Mouse (Mus musculus): Measurements from ENCODE around the gene Tas1r3. TPM values are rescaled to one million over a fixed set of nuclear protein-coding genes. Genes with fewer than 3 reads are reported as not detected.

The Tas1r3 gene
- total RNA-seq, 1 experiment: 0.40 TPM

DNA sequence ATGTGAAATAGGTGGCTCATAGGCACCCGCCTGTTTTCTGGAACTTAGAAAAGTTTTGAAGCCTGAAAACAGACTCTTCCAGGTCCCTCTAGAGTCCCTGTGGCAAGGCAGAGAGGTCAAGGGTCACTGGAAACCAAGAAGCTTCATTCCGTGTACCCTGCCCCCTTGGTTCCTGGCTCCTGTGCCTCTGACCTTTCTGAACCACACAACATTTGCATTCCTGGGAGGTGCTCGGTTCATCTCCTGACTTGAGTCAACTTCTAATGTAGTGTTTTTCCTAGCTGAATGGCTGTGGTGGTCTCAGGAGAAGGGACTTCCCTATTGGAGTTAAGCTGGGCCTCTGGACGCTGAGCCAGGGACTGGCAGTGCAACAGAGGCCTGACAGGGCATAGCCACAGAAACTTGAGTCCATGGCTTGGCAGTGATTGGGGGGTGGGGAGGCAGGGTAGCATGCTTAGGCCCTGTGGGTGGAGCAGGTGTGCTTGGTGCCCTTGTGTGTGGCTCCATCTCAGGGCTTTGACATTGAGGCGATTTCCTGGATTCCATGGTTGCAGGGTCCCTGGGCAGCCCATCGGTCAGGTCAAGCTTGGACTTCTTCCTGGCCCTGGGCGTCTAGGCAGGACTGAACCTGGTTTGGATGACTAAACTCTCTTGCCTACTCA is 14.6 kb downstream of the Tas1r3 start:
- Histone ChIP-seq H3K9me3 (ENCODE audit: control insufficient read depth, insufficient read depth, low read depth, low read length) (no peaks in the 10 kb centered on the region), H3K4me3 (ENCODE audit: insufficient read depth in 1 of 2, low read depth in 1 of 2, low read length in 2 of 2, poor library complexity in 1 of 2, severe bottlenecking in 1 of 2) (peak overlapping the region; percentile 74 to 96; a peak in 3 of 4 replicates), H3K36me3 (ENCODE audit: control insufficient read depth, insufficient read depth, low read length, poor library complexity, severe bottlenecking) (no peaks in the 10 kb centered on the region), H3K9ac (ENCODE audit: insufficient read depth, low read depth, low read length, poor library complexity, severe bottlenecking) (no peak overlapping the region), H3K27ac (ENCODE audit: insufficient read depth, low read depth, low read length, poor library complexity, severe bottlenecking) (no peak overlapping the region), H3K4me1 (ENCODE audit: control insufficient read depth in 2 of 2, insufficient read depth in 2 of 2, low read length in 2 of 2, poor library complexity in 1 of 2) (peaks cover 5 to 9% of the 10 kb centered on the region in 2 experiments; a peak in 3 of 4 replicates)
- no peak for TF ChIP-seq CHD2 (IDR thresholded peaks at IDR 0.05; ENCODE audit: low read depth, low read length)
- no peak for TF ChIP-seq ZNF384 (IDR thresholded peaks at IDR 0.05; ENCODE audit: low read depth, low read length)
- TF ChIP-seq HCFC1 (IDR thresholded peaks at IDR 0.05; ENCODE audit: borderline replicate concordance, insufficient read depth, low read length): no peak
- TF ChIP-seq MAFK (IDR thresholded peaks at IDR 0.05; ENCODE audit: insufficient read depth, low read depth, low read length): no peak
- no peak for TF ChIP-seq ZC3H11A (IDR thresholded peaks at IDR 0.05; ENCODE audit: borderline replicate concordance, low read depth, low read length)
- DNase-seq (ENCODE audit: low read depth, low spot score): no peak
- in situ Hi-C loops (cut with MboI; ENCODE audit: low sequenced_read_pairs in 2 of 2, unreplicated experiment in 2 of 2): no loop called here

DNA sequence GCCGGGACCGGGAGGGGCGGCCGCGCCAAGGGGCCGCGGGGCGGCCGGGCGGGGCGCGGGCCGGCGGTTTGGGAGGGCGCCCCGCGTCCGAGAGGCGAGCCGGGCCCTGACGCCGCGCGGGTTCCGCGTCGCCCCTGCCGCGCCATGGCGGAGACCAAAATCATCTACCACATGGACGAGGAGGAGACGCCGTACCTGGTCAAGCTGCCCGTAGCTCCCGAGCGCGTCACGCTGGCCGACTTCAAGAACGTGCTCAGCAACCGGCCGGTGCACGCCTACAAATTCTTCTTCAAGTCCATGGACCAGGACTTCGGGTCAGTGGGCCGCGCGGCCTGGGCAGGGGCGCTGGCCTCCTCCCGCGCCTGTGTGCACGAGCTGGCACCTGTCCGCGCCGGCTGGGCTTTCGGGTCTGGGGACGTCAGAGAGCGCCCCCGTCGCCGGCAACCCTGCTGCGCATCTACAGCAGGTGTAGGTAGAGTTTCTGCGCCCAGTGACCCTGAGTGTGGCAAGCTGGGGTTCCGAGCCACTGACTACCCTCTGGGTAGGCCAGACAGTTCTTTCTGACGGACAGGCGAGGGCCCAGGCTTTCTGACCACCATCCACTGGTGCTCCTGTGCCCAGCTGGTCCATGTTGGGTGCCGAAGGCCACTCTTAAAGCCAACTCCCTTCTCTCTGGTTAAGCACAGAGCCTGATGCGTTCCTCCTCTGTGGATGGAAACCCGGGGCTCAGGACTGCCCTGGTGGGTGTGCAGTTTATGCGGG is 15.4 kb downstream of the Tas1r3 start:
- H3K27ac ChIP-seq (ENCODE audit: insufficient read depth, low read depth, low read length, poor library complexity, severe bottlenecking): no peak overlapping the region
- TF ChIP-seq HCFC1 (IDR thresholded peaks at IDR 0.05; ENCODE audit: borderline replicate concordance, insufficient read depth, low read length): no peak
- no peak for TF ChIP-seq ZC3H11A (IDR thresholded peaks at IDR 0.05; ENCODE audit: borderline replicate concordance, low read depth, low read length)
- TF ChIP-seq ZNF384 (IDR thresholded peaks at IDR 0.05; ENCODE audit: low read depth, low read length): no peak
- no peak for TF ChIP-seq CHD2 (IDR thresholded peaks at IDR 0.05; ENCODE audit: low read depth, low read length)
- no peak for TF ChIP-seq MAFK (IDR thresholded peaks at IDR 0.05; ENCODE audit: insufficient read depth, low read depth, low read length)
- no peaks in the 10 kb centered on the region for H3K9me3 ChIP-seq (ENCODE audit: control insufficient read depth, insufficient read depth, low read depth, low read length)
- H3K36me3 ChIP-seq (ENCODE audit: control insufficient read depth, insufficient read depth, low read length, poor library complexity, severe bottlenecking): no peaks in the 10 kb centered on the region
- in situ Hi-C loops (cut with MboI; ENCODE audit: low sequenced_read_pairs in 2 of 2, unreplicated experiment in 2 of 2): no loop called here
- peak overlapping the region; percentile 74 to 96 for H3K4me3 ChIP-seq (ENCODE audit: insufficient read depth in 1 of 2, low read depth in 1 of 2, low read length in 2 of 2, poor library complexity in 1 of 2, severe bottlenecking in 1 of 2)
- DNase-seq (ENCODE audit: low read depth, low spot score): no peak
- peaks cover 5 to 9% of the 10 kb centered on the region in 2 experiments; a peak in 3 of 4 replicates for H3K4me1 ChIP-seq (ENCODE audit: control insufficient read depth in 2 of 2, insufficient read depth in 2 of 2, low read length in 2 of 2, poor library complexity in 1 of 2)
- H3K9ac ChIP-seq (ENCODE audit: insufficient read depth, low read depth, low read length, poor library complexity, severe bottlenecking): peak overlapping the region; percentile 87

DNA sequence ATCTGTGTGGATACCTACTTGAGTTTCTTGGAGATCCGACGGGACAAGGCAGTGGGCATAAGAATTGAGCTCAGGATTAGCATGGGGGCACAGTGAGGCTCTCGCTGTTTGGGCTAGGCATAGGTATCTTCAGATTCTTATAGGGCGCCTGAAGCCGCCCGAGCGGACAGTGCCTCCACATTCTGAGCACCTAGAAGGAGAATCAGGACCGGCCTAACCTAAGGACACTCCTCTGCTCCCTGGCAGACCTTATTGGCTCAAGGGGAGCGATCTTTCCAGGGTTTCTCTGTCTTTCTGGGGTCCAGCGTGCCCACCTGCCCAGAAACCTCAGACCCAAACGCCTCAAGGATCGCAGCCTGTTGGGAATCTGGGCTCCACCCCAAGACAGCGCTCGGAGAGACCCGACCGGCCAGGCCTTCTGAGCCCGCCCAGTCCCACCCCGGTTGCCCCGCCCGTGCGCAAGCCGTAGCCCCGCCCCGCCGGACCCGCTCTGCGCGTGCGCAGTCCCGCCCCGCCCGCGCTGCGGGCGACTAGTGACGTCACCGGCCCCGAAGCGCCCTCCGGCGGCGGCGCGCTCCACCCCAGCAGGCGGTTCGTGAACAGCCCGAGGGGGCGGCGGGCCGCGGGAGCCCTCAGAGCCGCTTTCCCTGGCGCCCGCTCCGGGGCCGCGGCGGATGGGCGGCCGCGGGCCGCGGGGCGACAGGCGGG is 16.1 kb downstream of the Tas1r3 start, which contains the start of gene Dvl1:
Gene Dvl1, plus strand, starts transcription at position 532 of the 708 bp plus-strand sequence.
- in situ Hi-C loops (cut with MboI; ENCODE audit: low sequenced_read_pairs in 2 of 2, unreplicated experiment in 2 of 2): no loop called here
- H3K27ac ChIP-seq (ENCODE audit: insufficient read depth, low read depth, low read length, poor library complexity, severe bottlenecking): no peak within 1 kb of the TSS

GRCm38 (mm10) chr4:155843231-155843630 is 19.9 kb downstream of the Tas1r3 start:
- no peak for DNase-seq (ENCODE audit: low read depth, low spot score)
- no peak overlapping the region for H3K4me3 ChIP-seq (ENCODE audit: insufficient read depth in 1 of 2, low read depth in 1 of 2, low read length in 2 of 2, poor library complexity in 1 of 2, severe bottlenecking in 1 of 2)
- in situ Hi-C loops (cut with MboI; ENCODE audit: low sequenced_read_pairs in 2 of 2, unreplicated experiment in 2 of 2): no loop called here
- H3K27ac ChIP-seq (ENCODE audit: insufficient read depth, low read depth, low read length, poor library complexity, severe bottlenecking): no peak overlapping the region
- no peak overlapping the region for H3K9ac ChIP-seq (ENCODE audit: insufficient read depth, low read depth, low read length, poor library complexity, severe bottlenecking)
- H3K4me1 ChIP-seq (ENCODE audit: control insufficient read depth in 2 of 2, insufficient read depth in 2 of 2, low read length in 2 of 2, poor library complexity in 1 of 2): peaks cover 2 to 23% of the 10 kb centered on the region in 2 experiments; a peak in 3 of 4 replicates
- no peaks in the 10 kb centered on the region for H3K9me3 ChIP-seq (ENCODE audit: control insufficient read depth, insufficient read depth, low read depth, low read length)
- TF ChIP-seq HCFC1 (IDR thresholded peaks at IDR 0.05; ENCODE audit: borderline replicate concordance, insufficient read depth, low read length): no peak
- TF ChIP-seq CHD2 (IDR thresholded peaks at IDR 0.05; ENCODE audit: low read depth, low read length): no peak
- TF ChIP-seq ZC3H11A (IDR thresholded peaks at IDR 0.05; ENCODE audit: borderline replicate concordance, low read depth, low read length): no peak
- no peak for TF ChIP-seq MAFK (IDR thresholded peaks at IDR 0.05; ENCODE audit: insufficient read depth, low read depth, low read length)
- no peak for TF ChIP-seq ZNF384 (IDR thresholded peaks at IDR 0.05; ENCODE audit: low read depth, low read length)
- no peaks in the 10 kb centered on the region for H3K36me3 ChIP-seq (ENCODE audit: control insufficient read depth, insufficient read depth, low read length, poor library complexity, severe bottlenecking)

More for the DNA sequence above, 16.1 kb downstream of the Tas1r3 start, which contains the start of gene Dvl1:
- H3K36me3 ChIP-seq (ENCODE audit: control insufficient read depth, insufficient read depth, low read length, poor library complexity, severe bottlenecking): no peaks in the 10 kb centered on the region
- peaks cover 5 to 9% of the 10 kb centered on the region in 2 experiments; a peak in 3 of 4 replicates for H3K4me1 ChIP-seq (ENCODE audit: control insufficient read depth in 2 of 2, insufficient read depth in 2 of 2, low read length in 2 of 2, poor library complexity in 1 of 2)
- H3K9me3 ChIP-seq (ENCODE audit: control insufficient read depth, insufficient read depth, low read depth, low read length): no peaks in the 10 kb centered on the region
- peak; percentile 66 for DNase-seq (ENCODE audit: low read depth, low spot score)
- H3K9ac ChIP-seq (ENCODE audit: insufficient read depth, low read depth, low read length, poor library complexity, severe bottlenecking): peak within 1 kb of the TSS; percentile 87
- peak within 1 kb of the TSS; percentile 74 to 96 for H3K4me3 ChIP-seq (ENCODE audit: insufficient read depth in 1 of 2, low read depth in 1 of 2, low read length in 2 of 2, poor library complexity in 1 of 2, severe bottlenecking in 1 of 2)
- TF ChIP-seq HCFC1 (IDR thresholded peaks at IDR 0.05; ENCODE audit: borderline replicate concordance, insufficient read depth, low read length): no peak
- TF ChIP-seq ZC3H11A (IDR thresholded peaks at IDR 0.05; ENCODE audit: borderline replicate concordance, low read depth, low read length): no peak
- TF ChIP-seq MAFK (IDR thresholded peaks at IDR 0.05; ENCODE audit: insufficient read depth, low read depth, low read length): no peak
- no peak for TF ChIP-seq ZNF384 (IDR thresholded peaks at IDR 0.05; ENCODE audit: low read depth, low read length)
- no peak for TF ChIP-seq CHD2 (IDR thresholded peaks at IDR 0.05; ENCODE audit: low read depth, low read length)

All from ES-E14 (cell line).